Mouse (Mus musculus): ENCODE measurements at regions not wholly inside any gene's neighbourhood (a gene's known extent, or its start where the extent isn't known, plus 50 kb on each side); places are given as distances from the start of the nearest gene placed in this dataset.

GRCm38 (mm10) chr15:36870094-36870493, 137.5 kb downstream of the Zfp706 start:
- Histone ChIP-seq H3K4me1 (ENCODE audit: control insufficient read depth, insufficient read depth, insufficient read length, low read length) (peaks cover 7% of the 10 kb centered on the region), H3K27ac (replicated peaks; ENCODE audit: low read depth, low read length) (no peak overlapping the region), H3K4me3 (ENCODE audit: insufficient read depth, low read depth, low read length) (no peak overlapping the region)

GRCm38 (mm10) chr15:36866088-36866487, 141.5 kb downstream of the Zfp706 start:
- no peak overlapping the region for H3K27ac ChIP-seq (replicated peaks; ENCODE audit: low read depth, low read length)
- no peak overlapping the region for H3K4me3 ChIP-seq (ENCODE audit: insufficient read depth, low read depth, low read length)
- peaks cover 3% of the 10 kb centered on the region; the same call in 1 of the 2 replicates for H3K4me1 ChIP-seq (ENCODE audit: control insufficient read depth, insufficient read depth, insufficient read length, low read length)

DNA sequence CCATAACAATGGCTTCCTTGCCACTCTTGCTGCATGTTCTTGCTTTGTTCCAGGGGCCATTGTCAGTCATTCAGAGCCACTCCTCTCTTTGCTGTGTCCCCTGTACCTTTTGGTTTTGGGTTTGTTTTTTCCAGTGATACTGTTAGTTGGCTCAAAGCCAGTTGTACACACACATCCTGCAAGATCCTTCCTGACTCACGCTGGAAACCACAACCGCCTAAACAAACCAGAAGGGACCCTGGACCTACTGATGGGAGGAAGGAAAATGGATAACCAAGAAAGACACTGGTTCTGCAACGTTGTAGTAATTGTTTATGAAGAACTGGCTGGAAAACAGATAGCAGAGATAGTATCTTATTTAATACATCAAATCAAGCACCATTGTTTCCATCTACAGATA, 142.2 kb downstream of the Zfp706 start:
- Histone ChIP-seq H3K4me3 (ENCODE audit: insufficient read depth, low read depth, low read length) (no peak overlapping the region), H3K4me1 (ENCODE audit: control insufficient read depth, insufficient read depth, insufficient read length, low read length) (peaks cover 3% of the 10 kb centered on the region; the same call in 1 of the 2 replicates), H3K27ac (replicated peaks; ENCODE audit: low read depth, low read length) (no peak overlapping the region)

- H3K4me1 ChIP-seq (ENCODE audit: control insufficient read depth, insufficient read depth, insufficient read length, low read length), result peaks cover 3% of the 10 kb centered on the region; the same call in 1 of the 2 replicates
- no peak overlapping the region for H3K27ac ChIP-seq (replicated peaks; ENCODE audit: low read depth, low read length)
- H3K4me3 ChIP-seq (ENCODE audit: insufficient read depth, low read depth, low read length), result no peak overlapping the region
Measured at GRCm38 (mm10) chr15:36864046-36864445, 143.5 kb downstream of the Zfp706 start.

DNA sequence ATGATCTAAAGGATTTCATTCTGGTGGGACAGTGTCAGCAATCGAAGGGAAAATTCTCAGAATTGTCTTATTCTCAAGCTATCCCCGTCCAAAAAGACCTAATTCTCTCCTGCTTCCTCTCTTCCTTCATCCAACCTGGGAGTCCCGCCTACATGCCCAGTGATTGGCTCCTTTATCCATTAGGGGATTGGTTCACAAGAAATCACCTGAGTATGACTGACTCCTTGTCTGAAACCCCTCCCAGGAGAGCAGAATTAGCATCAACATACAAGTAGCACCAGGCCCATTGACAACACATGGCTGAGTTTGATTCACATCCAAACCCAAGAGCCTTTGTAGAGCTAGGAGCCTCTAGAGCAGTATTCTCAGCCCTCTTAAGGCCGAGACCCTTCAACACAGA, 148.9 kb downstream of the Zfp706 start:
- Histone ChIP-seq H3K4me1 (ENCODE audit: control insufficient read depth, insufficient read depth, insufficient read length, low read length) (peaks cover 5% of the 10 kb centered on the region; the same call in 1 of the 2 replicates), H3K4me3 (ENCODE audit: insufficient read depth, low read depth, low read length) (no peak overlapping the region), H3K27ac (replicated peaks; ENCODE audit: low read depth, low read length) (no peak overlapping the region)

GRCm38 (mm10) chr15:36857622-36858021, 150.0 kb downstream of the Zfp706 start:
- peaks cover 5% of the 10 kb centered on the region; the same call in 1 of the 2 replicates for H3K4me1 ChIP-seq (ENCODE audit: control insufficient read depth, insufficient read depth, insufficient read length, low read length)
- no peak overlapping the region for H3K27ac ChIP-seq (replicated peaks; ENCODE audit: low read depth, low read length)
- H3K4me3 ChIP-seq (ENCODE audit: insufficient read depth, low read depth, low read length), result no peak overlapping the region

- Histone ChIP-seq H3K27ac (replicated peaks; ENCODE audit: low read depth, low read length) (0 out of 2 replicates have a peak overlapping the region, but pooled peaks have one; percentile 15), H3K4me1 (ENCODE audit: control insufficient read depth, insufficient read depth, insufficient read length, low read length) (peaks cover 5% of the 10 kb centered on the region; the same call in 1 of the 2 replicates), H3K4me3 (ENCODE audit: insufficient read depth, low read depth, low read length) (no peak overlapping the region)
Measured at GRCm38 (mm10) chr15:36855550-36856131, 151.9 kb downstream of the Zfp706 start.

DNA sequence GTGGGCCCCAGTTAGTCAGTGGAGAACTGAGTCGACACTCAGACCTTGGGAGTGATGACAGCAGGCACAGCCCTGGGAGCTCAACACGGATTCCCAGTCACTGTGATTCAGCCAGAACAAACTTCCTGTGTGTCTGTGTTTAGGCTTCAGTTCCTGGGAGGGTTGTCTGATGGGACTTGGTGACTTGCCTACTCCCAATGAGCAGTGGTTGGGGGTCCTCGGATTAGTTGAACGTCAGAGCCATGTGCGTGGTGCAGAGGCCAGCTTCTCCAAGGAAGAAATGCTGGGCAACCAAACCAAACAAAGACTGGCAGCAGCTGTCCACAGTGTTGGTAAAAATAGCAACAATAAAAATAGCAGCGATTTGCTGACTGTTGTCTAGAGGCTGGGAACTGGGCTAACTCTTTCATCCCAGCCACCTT, 152.7 kb downstream of the Zfp706 start:
- H3K27ac ChIP-seq (replicated peaks; ENCODE audit: low read depth, low read length), result no peak overlapping the region
- no peak overlapping the region for H3K4me3 ChIP-seq (ENCODE audit: insufficient read depth, low read depth, low read length)
- H3K4me1 ChIP-seq (ENCODE audit: control insufficient read depth, insufficient read depth, insufficient read length, low read length), result peaks cover 5% of the 10 kb centered on the region; the same call in 1 of the 2 replicates

DNA sequence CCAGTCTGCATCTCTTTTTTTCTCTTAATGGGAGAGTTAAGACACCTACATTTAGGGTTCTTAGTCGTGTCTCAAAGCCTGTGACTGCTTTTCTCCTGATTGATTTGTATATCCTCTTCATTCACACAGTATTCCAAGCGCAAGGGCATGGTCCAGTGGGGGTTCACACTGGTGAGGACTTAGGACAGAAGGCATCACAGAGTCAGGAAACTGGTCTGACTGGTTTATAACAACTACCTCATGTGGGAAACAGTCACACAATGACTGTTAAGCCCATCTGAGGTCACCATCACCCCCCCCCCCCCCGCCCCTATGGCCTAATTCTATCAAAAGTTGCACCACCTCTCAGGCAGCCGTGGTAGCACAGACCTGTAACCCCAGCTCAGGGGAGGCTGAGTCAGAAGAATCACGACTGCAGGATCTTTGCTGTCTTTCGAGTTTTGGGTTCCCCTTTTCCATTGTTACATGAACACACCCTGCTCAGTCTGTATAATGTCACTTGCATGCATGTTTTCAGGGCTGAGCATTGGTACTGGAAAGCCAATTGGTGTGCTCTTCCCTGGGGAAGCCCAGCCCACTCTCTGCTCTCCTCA, 155.2 kb downstream of the Zfp706 start:
- Histone ChIP-seq H3K27ac (replicated peaks; ENCODE audit: low read depth, low read length) (no peak overlapping the region), H3K4me3 (ENCODE audit: insufficient read depth, low read depth, low read length) (no peak overlapping the region), H3K4me1 (ENCODE audit: control insufficient read depth, insufficient read depth, insufficient read length, low read length) (peaks cover 5% of the 10 kb centered on the region; the same call in 1 of the 2 replicates)

GRCm38 (mm10) chr15:36848238-36848637, 159.3 kb downstream of the Zfp706 start:
- no peak overlapping the region for H3K4me3 ChIP-seq (ENCODE audit: insufficient read depth, low read depth, low read length)
- no peak overlapping the region for H3K27ac ChIP-seq (replicated peaks; ENCODE audit: low read depth, low read length)
- H3K4me1 ChIP-seq (ENCODE audit: control insufficient read depth, insufficient read depth, insufficient read length, low read length), result no peaks in the 10 kb centered on the region

DNA sequence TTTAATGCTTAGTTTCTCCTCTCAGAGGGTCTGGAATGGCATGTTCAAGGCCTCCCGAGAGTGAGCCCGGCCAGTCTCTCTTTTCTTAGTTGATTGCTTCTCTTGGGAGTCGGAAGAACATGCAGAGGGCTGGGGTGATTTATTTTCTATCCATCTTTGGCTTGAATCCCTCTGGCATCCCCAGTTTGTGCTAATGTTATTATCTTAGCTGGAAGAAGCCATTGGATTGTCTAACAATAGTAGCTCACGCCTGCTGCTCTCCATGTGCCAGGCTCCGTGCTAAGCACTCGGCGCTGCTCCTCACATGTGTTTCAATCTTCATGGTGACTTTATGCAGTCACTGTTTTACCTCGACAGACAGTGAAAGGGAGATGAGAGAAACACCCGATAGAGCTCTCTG, 160.8 kb downstream of the Zfp706 start:
- peaks cover 2% of the 10 kb centered on the region; the same call in 1 of the 2 replicates for H3K4me1 ChIP-seq (ENCODE audit: control insufficient read depth, insufficient read depth, insufficient read length, low read length)
- no peak overlapping the region for H3K27ac ChIP-seq (replicated peaks; ENCODE audit: low read depth, low read length)
- no peak overlapping the region for H3K4me3 ChIP-seq (ENCODE audit: insufficient read depth, low read depth, low read length)
